Mouse (Mus musculus) forebrain, postnatal 0 days (tissue): ENCODE results near the gene Crygc. TPM values are rescaled to one million over a fixed set of nuclear protein-coding genes. Genes with fewer than 3 reads are reported as not detected.
A peak's percentile ranks its signal among the peaks of the same experiment; 100 is the strongest.

ENCODE experiments used
- ATAC-seq: fragments of 200-750 bp; cut with Nextera tagmentation; 2 replicates; pipeline ENCODE4 v1.8.0; 2017; ENCODE audit warnings: mild to moderate bottlenecking, moderate library complexity
- DNase-seq: peaks from one replicate; pipeline ENCODE4 v3.0.0-alpha.2; 2015
- H3K27ac ChIP-seq: fragments of 300-500 bp; sonication (generic); 2 replicates; pipeline ENCODE4 v1.5.1; 2014; ENCODE audit warnings: low read depth, mild to moderate bottlenecking, antibody characterized with exemption, low read length, moderate library complexity, mixed read lengths
- H3K27me3 ChIP-seq: fragments of 300-500 bp; sonication (generic); 2 replicates; pipeline ENCODE4 v1.6.1; 2014; ENCODE audit warnings: mild to moderate bottlenecking, low read length, mixed read lengths; ENCODE audit not compliant: insufficient read depth
- H3K36me3 ChIP-seq: fragments of 300-500 bp; sonication (generic); 2 replicates; pipeline ENCODE4 v1.6.1; 2014; ENCODE audit warnings: mild to moderate bottlenecking, moderate library complexity; ENCODE audit not compliant: insufficient read depth
- H3K4me1 ChIP-seq: fragments of 300-500 bp; sonication (generic); 2 replicates; pipeline ENCODE4 v1.6.1; 2014; ENCODE audit warnings: antibody characterized with exemption; ENCODE audit not compliant: insufficient read depth
- H3K4me2 ChIP-seq: fragments of 300-500 bp; sonication (generic); 2 replicates; pipeline ENCODE4 v1.6.1; 2014; ENCODE audit warnings: low read depth, mild to moderate bottlenecking, moderate library complexity
- H3K4me3 ChIP-seq: fragments of 300-500 bp; sonication (generic); 2 replicates; pipeline ENCODE4 v1.5.1; 2014; ENCODE audit warnings: low read depth, low read length, mixed read lengths
- H3K9ac ChIP-seq: fragments of 300-500 bp; sonication (generic); 2 replicates; pipeline ENCODE4 v1.6.1; 2014; ENCODE audit warnings: mild to moderate bottlenecking
- H3K9me3 ChIP-seq: fragments of 300-500 bp; sonication (generic); 2 replicates; pipeline ENCODE4 v1.6.1; 2016; ENCODE audit warnings: low read length
- CTCF ChIP-seq: sonication (generic); IDR thresholded peaks from 2 replicates; pipeline ENCODE4 v1.5.1; 2016; ENCODE audit warnings: antibody characterized with exemption, control low read depth, low read depth
- WGBS: fragments of 180-500 bp; shearing (Covaris S2); extraction: QIAGEN DNeasy Blood & Tissue Kit; methylation state at CpG from one replicate; pipeline ENCODE4 v1.1.7; 2014; 5-methylcytosine and 5-hydroxymethylcytosine counted together
- polyA plus RNA-seq: library from polyadenylated mRNA; unstranded; fragments of >200 nt; fragmentation: Nextera tagmentation; extraction: Ambion mirVana; gene quantifications from 2 replicates; pipeline ENCODE4 v1.2.1, GENCODE M21; 2015
- total RNA-seq: library from RNA; depleted of rRNA; stranded (reverse); fragments of >200 nt; gene quantifications from 2 replicates; pipeline ENCODE4 v1.2.3, GENCODE M21; 2014

The Crygc gene
- total and polyA plus RNA-seq, 2 experiments from 2014 or later = not detected

GRCm38 (mm10) chr1:65090370-65090769, 16.9 kb upstream of the Crygc start:
- TF ChIP-seq CTCF = no peak
- 82% methylated on average over 2 of the region's 2 CpGs for WGBS

GRCm38 (mm10) chr1:65088567-65089356, 15.3 kb upstream of the Crygc start:
- WGBS = 84% methylated on average over 6 of the region's 6 CpGs
- H3K9me3 ChIP-seq = no peaks in the 10 kb centered on the region
- no peaks in the 10 kb centered on the region for H3K27me3 ChIP-seq
- ATAC-seq (no peak), DNase-seq (no peak)
- no peaks in the 10 kb centered on the region for H3K36me3 ChIP-seq
- no peak overlapping the region for H3K4me2 ChIP-seq
- H3K4me3 ChIP-seq = no peak overlapping the region
- H3K4me1 ChIP-seq = no peaks in the 10 kb centered on the region
- no peak overlapping the region for H3K9ac ChIP-seq
- H3K27ac ChIP-seq = no peak overlapping the region
- no peak for TF ChIP-seq CTCF

More at GRCm38 (mm10) chr1:65090370-65090769, 16.9 kb upstream of the Crygc start:
- H3K9me3 ChIP-seq = no peaks in the 10 kb centered on the region
- no peak overlapping the region for H3K4me3 ChIP-seq
- no peak overlapping the region for H3K9ac ChIP-seq
- H3K4me1 ChIP-seq = no peaks in the 10 kb centered on the region
- ATAC-seq (no peak), DNase-seq (no peak)
- H3K36me3 ChIP-seq = no peaks in the 10 kb centered on the region
- no peaks in the 10 kb centered on the region for H3K27me3 ChIP-seq
- H3K4me2 ChIP-seq = no peak overlapping the region
- no peak overlapping the region for H3K27ac ChIP-seq

GRCm38 (mm10) chr1:65082188-65082587, 8.7 kb upstream of the Crygc start, which contains the start of gene Crygb:
TSS of gene Crygb (minus strand) at chr1:65082288.
- H3K9ac ChIP-seq = no peak within 1 kb of the TSS
- no peak within 1 kb of the TSS for H3K27ac ChIP-seq
- TF ChIP-seq CTCF = no peak
- DNase-seq = no peak
- no peaks in the 10 kb centered on the region for H3K4me1 ChIP-seq
- 27% methylated on average over 7 of the region's 7 CpGs for WGBS
- H3K36me3 ChIP-seq = no peaks in the 10 kb centered on the region
- no peaks in the 10 kb centered on the region for H3K9me3 ChIP-seq
- H3K4me3 ChIP-seq = no peak within 1 kb of the TSS
- no peak for ATAC-seq
- H3K4me2 ChIP-seq = no peak within 1 kb of the TSS
- no peaks in the 10 kb centered on the region for H3K27me3 ChIP-seq

DNA sequence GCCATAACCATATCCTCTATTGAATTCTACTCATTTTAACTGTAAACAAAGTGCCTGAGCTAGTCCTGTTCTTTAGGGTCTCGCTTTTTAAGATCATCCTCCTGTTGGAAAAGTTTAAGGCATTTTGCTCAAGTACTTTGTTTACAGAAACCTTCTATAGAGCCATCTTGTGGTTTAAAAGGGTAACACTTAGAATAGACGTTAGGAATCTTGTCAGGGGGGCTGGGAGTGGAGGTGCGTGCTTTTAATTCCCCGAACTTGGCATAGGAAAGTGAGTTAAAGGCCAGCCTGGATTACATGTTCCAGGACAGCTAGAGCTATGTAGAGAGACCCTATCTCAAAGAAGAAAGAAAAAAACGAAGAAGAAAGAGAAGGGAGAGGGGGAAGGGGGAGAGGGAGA, 2.1 kb upstream of the Crygc start:
- Histone ChIP-seq H3K4me3 (no peak overlapping the region), H3K36me3 (no peaks in the 10 kb centered on the region), H3K27ac (no peak overlapping the region), H3K27me3 (no peaks in the 10 kb centered on the region), H3K4me2 (no peak overlapping the region), H3K9me3 (no peaks in the 10 kb centered on the region), H3K9ac (no peak overlapping the region), H3K4me1 (no peaks in the 10 kb centered on the region)
- no peak for ATAC-seq
- DNase-seq = no peak
- peak; percentile 56 for TF ChIP-seq CTCF
- WGBS = 19% methylated on average over 5 of the region's 5 CpGs

DNA sequence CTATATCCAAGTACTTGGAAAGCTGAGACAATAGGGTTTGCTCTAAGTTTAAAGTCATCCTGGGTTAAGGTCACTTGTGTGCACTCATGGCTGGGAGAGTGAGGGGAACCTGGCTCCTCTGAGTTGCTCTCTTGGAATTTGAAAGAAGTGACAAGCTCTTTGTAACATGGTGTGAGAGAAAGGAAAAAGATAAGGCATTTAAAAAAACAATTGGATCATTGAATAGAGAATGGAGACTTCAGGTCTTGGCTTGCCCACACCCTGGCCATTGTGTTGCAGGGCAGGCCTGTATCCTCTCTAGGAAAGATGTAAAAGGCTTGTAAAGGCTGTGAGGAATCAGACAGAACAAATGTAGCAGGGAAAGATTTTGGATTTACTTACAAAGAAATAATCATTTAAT, 5.6 kb downstream of the Crygc start:
- ATAC-seq (no peak), DNase-seq (no peak)
- Histone ChIP-seq H3K27me3 (no peaks in the 10 kb centered on the region), H3K27ac (no peak overlapping the region), H3K4me1 (no peaks in the 10 kb centered on the region), H3K4me3 (no peak overlapping the region), H3K36me3 (no peaks in the 10 kb centered on the region), H3K4me2 (no peak overlapping the region), H3K9ac (no peak overlapping the region), H3K9me3 (no peaks in the 10 kb centered on the region)
- no peak for TF ChIP-seq CTCF

DNA sequence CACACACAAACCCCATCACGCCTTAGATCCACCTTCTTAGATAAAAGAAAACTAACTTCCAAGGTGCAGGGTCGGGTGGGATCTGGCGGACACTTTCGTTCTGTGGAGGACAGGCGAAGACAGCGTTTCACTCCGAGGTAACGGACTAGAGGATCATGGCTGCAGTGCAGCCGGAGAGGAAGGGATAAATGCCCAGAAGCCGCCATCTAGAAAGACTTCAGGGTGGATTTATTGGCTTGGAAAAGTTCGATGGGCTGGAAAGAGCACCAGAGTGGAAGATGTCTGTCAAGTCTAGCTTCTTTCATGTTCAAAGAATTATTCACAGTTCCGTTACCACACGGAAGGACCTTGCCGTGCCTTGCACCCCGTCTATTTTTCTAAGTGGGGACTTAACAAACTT, 9.3 kb downstream of the Crygc start:
- Histone ChIP-seq H3K9me3 (no peaks in the 10 kb centered on the region), H3K4me2 (no peak overlapping the region), H3K36me3 (no peaks in the 10 kb centered on the region), H3K4me3 (no peak overlapping the region), H3K9ac (no peak overlapping the region), H3K27ac (no peak overlapping the region), H3K27me3 (no peaks in the 10 kb centered on the region), H3K4me1 (no peaks in the 10 kb centered on the region)
- 72% methylated on average over 15 of the region's 15 CpGs for WGBS
- TF ChIP-seq CTCF = no peak
- ATAC-seq (no peak), DNase-seq (no peak)

DNA sequence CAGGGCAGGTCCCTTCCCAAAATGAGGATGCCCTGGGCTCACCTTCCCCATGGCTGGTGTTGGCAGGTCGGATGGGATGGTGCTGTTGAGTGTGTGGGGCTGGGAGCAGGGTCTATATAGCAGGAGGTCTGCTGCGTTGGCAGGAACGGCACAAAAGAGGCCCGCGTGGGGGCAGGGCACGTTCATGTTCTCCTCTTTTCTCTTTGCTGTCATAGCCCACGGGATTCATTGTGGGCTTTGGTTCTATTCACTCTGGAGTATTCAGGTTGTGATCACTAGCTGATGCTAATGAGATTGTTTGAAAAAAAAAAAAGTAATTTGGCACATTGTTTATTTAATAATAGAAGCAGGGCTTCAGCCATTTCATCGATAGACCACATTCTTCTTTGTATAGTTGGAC, 10.1 kb downstream of the Crygc start, which contains the start of gene Crygd:
TSS of gene Crygd (minus strand) at position 101 of the 400 bp plus-strand sequence.
- TF ChIP-seq CTCF = no peak
- ATAC-seq = no peak
- Histone ChIP-seq H3K27me3 (no peaks in the 10 kb centered on the region), H3K27ac (no peak within 1 kb of the TSS), H3K4me2 (no peak within 1 kb of the TSS), H3K9me3 (no peaks in the 10 kb centered on the region), H3K4me1 (no peaks in the 10 kb centered on the region), H3K4me3 (no peak within 1 kb of the TSS), H3K36me3 (no peaks in the 10 kb centered on the region), H3K9ac (no peak within 1 kb of the TSS)
- WGBS = 26% methylated on average over 8 of the region's 8 CpGs
- no peak for DNase-seq
